Comparison of ENCODE assay signal across 22 mouse cellular contexts in genomic region chr1:138708507-138709228, GRCm38 (mm10).
DNase-seq lines count a peak whose midpoint lies in the region; ATAC-seq and TF ChIP-seq lines count a peak whose summit lies in the region.
"Had no signal": no experiment of that assay in that cellular context is flagged by ENCODE, and none has a peak within 500 bp of the region (broad histone marks: within the 10 kb centered on the region; RNA-seq: fewer than 3 reads in every experiment).

No protein-coding gene starts in this region.

- no peak for TF ChIP-seq CTCF in liver, embryonic 14.5 days (IDR thresholded peaks at IDR 0.05; ENCODE audit: low read depth)

- TF ChIP-seq EP300 in liver, embryonic 14.5 days (IDR thresholded peaks at IDR 0.05; ENCODE audit: low read depth): no peak

- DNase-seq in retina, postnatal 1 day: peak; percentile 27
- DNase-seq in retina, embryonic 14.5 days (ENCODE audit: low spot score): no peak
- DNase-seq in c-Kit-positive CD71-positive TER-119-positive erythroid progenitor cells, embryonic 14.5 days (ENCODE audit: low spot score): peak; percentile 14
- no peak for DNase-seq in liver, embryonic 14.5 days (ENCODE audit: low read depth in 3 of 3, low spot score in 3 of 3)
- no peak for DNase-seq in adrenal gland, postnatal 14 days
- DNase-seq in heart, adult 11 months: no peak
- DNase-seq in embryo, embryonic 11 days: no peak
- DNase-seq: cerebellum, adult 18-20 months; forebrain, postnatal 0 days; gastrocnemius, postnatal 36 days; heart, postnatal 36 days; kidney, adult 18-20 months; kidney, postnatal 4 days; layer of hippocampus, adult 9-11 months; thymus, postnatal 25 days had no signal

- no peak overlapping the region for H3K4me3 ChIP-seq in liver, embryonic 14.5 days (ENCODE audit: insufficient read depth in 1 of 2, low read depth in 2 of 2, low read length in 2 of 2)
- H3K4me3 ChIP-seq: heart, embryonic 15.5 days; hindbrain, embryonic 13.5 days; limb, embryonic 15.5 days had no signal

- no peaks in the 10 kb centered on the region for H3K9me3 ChIP-seq in liver, embryonic 14.5 days (ENCODE audit: control insufficient read depth, low read length)
- H3K9me3 ChIP-seq: heart, embryonic 15.5 days; hindbrain, embryonic 13.5 days; limb, embryonic 15.5 days had no signal

- ATAC-seq in liver, embryonic 14.5 days (ENCODE audit: insufficient read depth): peak; percentile 89
- ATAC-seq: forebrain, postnatal 0 days; lung, postnatal 0 days; Patski had no signal

- no peak overlapping the region for H3K9ac ChIP-seq in liver, embryonic 14.5 days (replicated peaks)
- H3K9ac ChIP-seq: forebrain, postnatal 0 days; heart, embryonic 15.5 days; hindbrain, embryonic 13.5 days; limb, embryonic 15.5 days had no signal

- H3K27ac ChIP-seq in liver, embryonic 14.5 days: no peak overlapping the region
- H3K27ac ChIP-seq: heart, embryonic 15.5 days; hindbrain, embryonic 13.5 days; limb, embryonic 15.5 days; macrophage had no signal

- H3K36me3 ChIP-seq in liver, embryonic 14.5 days (replicated peaks; ENCODE audit: control insufficient read depth, insufficient read depth, low read depth): no peaks in the 10 kb centered on the region
- H3K36me3 ChIP-seq: heart, embryonic 15.5 days; hindbrain, embryonic 13.5 days; limb, embryonic 15.5 days had no signal

- WGBS in liver, embryonic 14.5 days (ENCODE audit: insufficient replicate concordance): 38% methylated on average over 7 of the region's 7 CpGs

- H3K4me1 ChIP-seq in liver, embryonic 14.5 days (replicated peaks; ENCODE audit: control insufficient read depth in 2 of 2, insufficient read depth in 2 of 2, low read length in 1 of 2): 0 out of 4 replicates have a peak, but pooled peaks cover 0 to 5% of the 10 kb centered on the region in 2 experiments
- H3K4me1 ChIP-seq: heart, embryonic 15.5 days; hindbrain, embryonic 13.5 days; limb, embryonic 15.5 days had no signal

- H3K27me3 ChIP-seq in liver, embryonic 14.5 days (ENCODE audit: control insufficient read depth, insufficient read depth, low read length): no peaks in the 10 kb centered on the region
- H3K27me3 ChIP-seq: heart, embryonic 15.5 days; hindbrain, embryonic 13.5 days; limb, embryonic 15.5 days; Patski had no signal

- H3K4me2 ChIP-seq in liver, embryonic 14.5 days (ENCODE audit: low read depth): no peak overlapping the region
- H3K4me2 ChIP-seq: heart, embryonic 15.5 days; hindbrain, embryonic 13.5 days; limb, embryonic 15.5 days; midbrain, embryonic 11.5 days had no signal

Comparison
In these comparisons a context has a peak if more than half of its experiments do, and no peak if none do; other contexts are left out.
1. DNase-seq: peak in retina, postnatal 1 day (single experiment) and c-Kit-positive CD71-positive TER-119-positive erythroid progenitor cells, embryonic 14.5 days (single experiment); none in retina, embryonic 14.5 days (single experiment), liver, embryonic 14.5 days (0 of 3), adrenal gland, postnatal 14 days (single experiment), heart, adult 11 months (single experiment) and embryo, embryonic 11 days (single experiment).